Mouse (Mus musculus) cerebellum, adult 2 months (tissue): ENCODE data around the gene Slc4a3.

Experiments
- CTCF ChIP-seq: fragments of 200-500 bp; IDR thresholded peaks from 2 replicates; pipeline ENCODE4 v1.5.1; 2011; ENCODE audit warnings: low read depth, mild to moderate bottlenecking, control low read depth, low read length, moderate library complexity, borderline replicate concordance; ENCODE audit not compliant: insufficient read depth
- POLR2A ChIP-seq: fragments of 200-500 bp; IDR thresholded peaks from 2 replicates; pipeline ENCODE4 v1.6.1; 2011; ENCODE audit warnings: low read length, control low read depth, borderline replicate concordance; ENCODE audit not compliant: insufficient read depth

GRCm38 (mm10) chr1:75530546-75530945 is 15.5 kb upstream of the Slc4a3 start:
- TF ChIP-seq CTCF, result no peak
- no peak for TF ChIP-seq POLR2A
